Mouse (Mus musculus): ENCODE data around the gene Fra10ac1. TPM values are rescaled to one million over a fixed set of nuclear protein-coding genes. Genes with fewer than 3 reads are reported as not detected.

Fra10ac1 gene
- polyA plus RNA-seq, 1 experiment, result 0.24 TPM

DNA sequence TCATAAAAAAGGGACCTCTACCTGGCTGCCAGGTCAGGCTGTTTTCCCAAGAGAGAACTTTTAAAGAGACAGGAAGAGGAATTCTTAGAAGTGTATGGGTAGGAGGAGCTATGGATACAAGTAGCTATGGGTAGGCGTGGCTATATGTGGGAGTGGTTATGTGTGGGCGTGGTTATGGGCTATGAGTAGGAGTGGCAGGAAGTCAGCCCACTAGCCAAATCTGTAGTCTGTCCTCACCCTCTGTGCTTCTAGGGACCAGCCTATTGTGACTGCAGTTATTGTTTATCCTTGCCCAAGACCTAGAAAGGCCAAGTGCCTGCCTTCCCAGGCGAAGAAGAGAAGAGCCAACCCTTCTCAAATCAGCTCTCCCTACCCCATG, 13.9 kb upstream of the Fra10ac1 start:
- TF ChIP-seq TAL1 (IDR thresholded peaks at IDR 0.05; ENCODE audit: low read length), result no peak
- TF ChIP-seq GATA1 (IDR thresholded peaks at IDR 0.05; ENCODE audit: low read length), result no peak
- H3K4me3 ChIP-seq (replicated peaks), result no peak overlapping the region

DNA sequence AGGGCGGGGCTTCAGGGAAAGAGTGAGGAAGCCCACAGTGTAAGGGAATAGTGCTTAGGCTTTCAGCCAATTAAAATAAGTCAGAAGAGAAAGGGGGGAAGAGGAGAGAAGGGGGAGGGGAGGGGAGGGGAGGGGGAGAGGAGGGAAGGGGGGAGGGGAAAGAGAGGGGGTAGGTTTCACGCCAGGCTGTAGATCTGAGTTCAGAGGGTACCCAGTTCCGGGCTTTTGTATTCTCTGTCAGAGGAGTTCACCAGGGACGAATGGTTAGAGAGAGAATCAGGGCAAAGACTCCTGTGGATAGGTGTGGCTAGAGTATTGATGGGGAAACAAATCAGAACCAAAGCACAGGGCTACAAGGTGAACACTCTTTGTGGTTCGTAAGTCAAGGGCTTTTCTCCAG, 12.6 kb upstream of the Fra10ac1 start:
- TF ChIP-seq GATA1 (IDR thresholded peaks at IDR 0.05; ENCODE audit: low read length) (no peak), TAL1 (IDR thresholded peaks at IDR 0.05; ENCODE audit: low read length) (no peak)
- H3K4me3 ChIP-seq (replicated peaks), result no peak overlapping the region
- H3K36me3 ChIP-seq (ENCODE audit: control insufficient read depth), result no peaks in the 10 kb centered on the region
- H3K27me3 ChIP-seq (ENCODE audit: control insufficient read depth), result no peaks in the 10 kb centered on the region
- H3K4me1 ChIP-seq (ENCODE audit: control insufficient read depth), result no peaks in the 10 kb centered on the region; the same call in 1 of the 2 replicates
- H3K9me3 ChIP-seq (ENCODE audit: control insufficient read depth, low read length), result no peaks in the 10 kb centered on the region

More for the DNA sequence above, 13.9 kb upstream of the Fra10ac1 start:
- H3K36me3 ChIP-seq (ENCODE audit: control insufficient read depth), result no peaks in the 10 kb centered on the region
- H3K27me3 ChIP-seq (ENCODE audit: control insufficient read depth), result no peaks in the 10 kb centered on the region
- no peaks in the 10 kb centered on the region for H3K9me3 ChIP-seq (ENCODE audit: control insufficient read depth, low read length)
- no peaks in the 10 kb centered on the region; the same call in 1 of the 2 replicates for H3K4me1 ChIP-seq (ENCODE audit: control insufficient read depth)

DNA sequence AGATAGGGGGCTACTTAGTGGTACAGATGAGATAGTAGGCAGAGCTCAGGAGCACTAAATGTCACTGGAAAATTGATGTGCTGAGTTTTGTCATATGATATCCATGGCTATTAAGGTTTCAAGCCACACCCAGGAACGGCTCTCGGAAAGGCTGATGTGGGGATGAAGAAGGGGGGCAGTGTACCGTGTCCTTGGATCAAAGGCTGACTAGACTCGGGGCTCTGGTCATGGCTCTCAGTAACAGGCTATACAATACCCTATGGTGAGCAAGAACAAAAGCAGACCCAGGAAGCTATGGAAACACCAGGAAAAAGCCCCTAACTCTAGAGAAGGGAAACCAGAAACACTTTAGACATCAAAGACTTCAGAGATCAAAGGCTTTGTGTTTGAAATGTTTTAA, 8.6 kb upstream of the Fra10ac1 start:
- Histone ChIP-seq H3K27me3 (ENCODE audit: control insufficient read depth) (no peaks in the 10 kb centered on the region), H3K36me3 (ENCODE audit: control insufficient read depth) (no peaks in the 10 kb centered on the region), H3K9me3 (ENCODE audit: control insufficient read depth, low read length) (no peaks in the 10 kb centered on the region; the same call in 1 of the 2 replicates), H3K4me3 (replicated peaks) (no peak overlapping the region), H3K4me1 (ENCODE audit: control insufficient read depth) (no peaks in the 10 kb centered on the region)
- TF ChIP-seq TAL1 (IDR thresholded peaks at IDR 0.05; ENCODE audit: low read length) (no peak), GATA1 (IDR thresholded peaks at IDR 0.05; ENCODE audit: low read length) (no peak)

DNA sequence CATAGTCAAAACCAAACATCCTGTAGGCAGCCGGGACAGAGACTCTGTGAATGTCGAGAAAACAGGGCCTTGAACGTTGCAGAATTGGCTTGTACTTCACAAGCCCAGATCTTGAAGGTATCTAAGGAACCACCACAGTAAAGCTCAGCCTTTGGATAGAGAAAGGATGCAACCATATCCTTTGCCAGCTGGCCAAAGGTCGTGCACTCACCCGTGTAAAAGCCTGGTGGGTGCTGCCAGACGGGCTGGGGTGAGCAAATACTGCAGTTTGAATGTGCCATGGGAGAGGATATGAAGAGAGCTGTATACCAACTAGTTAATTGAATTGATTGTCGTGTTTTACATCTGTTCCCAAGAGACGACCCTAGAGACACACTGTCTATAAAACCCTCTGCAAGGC, 8.1 kb upstream of the Fra10ac1 start:
- Histone ChIP-seq H3K27me3 (ENCODE audit: control insufficient read depth) (no peaks in the 10 kb centered on the region), H3K4me1 (ENCODE audit: control insufficient read depth) (no peaks in the 10 kb centered on the region), H3K36me3 (ENCODE audit: control insufficient read depth) (no peaks in the 10 kb centered on the region), H3K4me3 (replicated peaks) (no peak overlapping the region), H3K9me3 (ENCODE audit: control insufficient read depth, low read length) (no peaks in the 10 kb centered on the region; the same call in 1 of the 2 replicates)
- TF ChIP-seq TAL1 (IDR thresholded peaks at IDR 0.05; ENCODE audit: low read length), result no peak
- no peak for TF ChIP-seq GATA1 (IDR thresholded peaks at IDR 0.05; ENCODE audit: low read length)

DNA sequence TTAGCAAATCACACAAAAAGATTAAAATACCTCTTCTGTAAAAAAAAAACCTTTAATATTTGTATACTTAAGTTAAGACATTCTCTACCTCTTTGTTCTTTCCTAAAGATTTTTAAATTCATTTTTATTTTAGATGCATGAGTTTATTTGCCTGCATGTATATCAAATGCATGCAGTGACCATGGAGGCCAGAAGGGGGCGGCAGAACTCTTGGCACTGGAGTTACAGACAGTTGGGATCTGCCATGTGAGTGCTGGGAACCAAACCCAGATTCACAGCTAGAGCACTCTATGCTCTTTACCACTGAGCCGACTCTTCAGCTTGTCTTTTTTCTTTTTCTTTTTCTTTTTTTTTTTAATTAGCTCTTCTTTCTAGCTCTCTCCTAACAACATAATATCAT, 4.7 kb upstream of the Fra10ac1 start:
- Histone ChIP-seq H3K36me3 (ENCODE audit: control insufficient read depth) (no peaks in the 10 kb centered on the region), H3K4me3 (replicated peaks) (no peak overlapping the region), H3K4me1 (ENCODE audit: control insufficient read depth) (peaks cover 11% of the 10 kb centered on the region), H3K9me3 (ENCODE audit: control insufficient read depth, low read length) (no peaks in the 10 kb centered on the region; the same call in 1 of the 2 replicates), H3K27me3 (ENCODE audit: control insufficient read depth) (no peaks in the 10 kb centered on the region)
- TF ChIP-seq GATA1 (IDR thresholded peaks at IDR 0.05; ENCODE audit: low read length) (no peak), TAL1 (IDR thresholded peaks at IDR 0.05; ENCODE audit: low read length) (no peak)

DNA sequence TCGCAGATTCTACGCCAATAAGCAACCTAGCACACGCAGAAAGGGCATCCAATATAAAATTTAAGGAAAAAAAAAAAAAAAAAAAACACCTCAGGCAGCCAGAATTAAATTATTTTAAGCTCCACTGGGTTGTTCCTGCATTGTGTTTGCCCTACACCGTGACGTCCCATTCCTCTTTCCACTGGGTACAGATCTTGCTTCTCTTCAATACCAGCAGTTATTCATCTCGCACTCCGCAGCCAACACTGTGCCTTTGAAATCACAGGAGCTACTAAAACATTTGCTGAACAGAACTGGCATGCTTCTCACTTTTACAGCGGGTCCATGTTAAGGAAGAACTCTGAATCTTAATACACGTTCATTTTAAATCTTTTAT, 717 bp upstream of the Fra10ac1 start:
- Histone ChIP-seq H3K36me3 (ENCODE audit: control insufficient read depth) (no peaks in the 10 kb centered on the region; the same call in 1 of the 2 replicates), H3K4me1 (ENCODE audit: control insufficient read depth) (peaks cover 20% of the 10 kb centered on the region), H3K4me3 (replicated peaks) (peak overlapping the region; percentile 83), H3K27me3 (ENCODE audit: control insufficient read depth) (no peaks in the 10 kb centered on the region), H3K9me3 (ENCODE audit: control insufficient read depth, low read length) (no peaks in the 10 kb centered on the region; the same call in 1 of the 2 replicates)
- TF ChIP-seq GATA1 (IDR thresholded peaks at IDR 0.05; ENCODE audit: low read length) (no peak), TAL1 (IDR thresholded peaks at IDR 0.05; ENCODE audit: low read length) (no peak)

DNA sequence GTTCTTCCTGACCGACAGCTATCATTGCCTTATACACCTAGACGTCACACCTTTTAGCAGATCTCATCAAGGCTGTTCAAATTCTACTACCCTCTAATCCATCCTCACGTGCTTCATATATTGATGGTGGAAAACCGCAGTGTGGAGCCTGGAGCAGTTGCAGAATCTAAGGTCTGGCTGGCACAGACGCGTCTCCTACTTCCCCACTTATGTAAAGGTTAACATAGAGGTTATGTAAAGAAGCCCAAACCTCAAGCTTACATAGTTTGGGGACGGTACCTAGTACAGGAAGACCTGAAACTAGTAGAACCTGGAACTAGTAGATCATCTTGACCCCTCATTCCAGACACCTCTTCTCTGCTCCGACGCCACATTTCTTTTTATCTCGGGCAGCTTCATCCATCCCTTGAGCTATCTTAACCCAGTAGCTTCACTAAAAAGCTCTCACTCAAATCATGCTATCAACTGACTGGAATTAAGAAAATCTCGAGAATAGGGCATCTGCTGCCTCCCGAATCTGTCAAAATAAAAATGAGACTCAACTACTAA, 526 bp downstream of the Fra10ac1 start:
- Histone ChIP-seq H3K4me1 (ENCODE audit: control insufficient read depth) (peaks cover 20% of the 10 kb centered on the region), H3K9me3 (ENCODE audit: control insufficient read depth, low read length) (no peaks in the 10 kb centered on the region), H3K4me3 (replicated peaks) (peak overlapping the region; percentile 83), H3K36me3 (ENCODE audit: control insufficient read depth) (no peaks in the 10 kb centered on the region; the same call in 1 of the 2 replicates), H3K27me3 (ENCODE audit: control insufficient read depth) (no peaks in the 10 kb centered on the region)
- no peak for TF ChIP-seq TAL1 (IDR thresholded peaks at IDR 0.05; ENCODE audit: low read length)

DNA sequence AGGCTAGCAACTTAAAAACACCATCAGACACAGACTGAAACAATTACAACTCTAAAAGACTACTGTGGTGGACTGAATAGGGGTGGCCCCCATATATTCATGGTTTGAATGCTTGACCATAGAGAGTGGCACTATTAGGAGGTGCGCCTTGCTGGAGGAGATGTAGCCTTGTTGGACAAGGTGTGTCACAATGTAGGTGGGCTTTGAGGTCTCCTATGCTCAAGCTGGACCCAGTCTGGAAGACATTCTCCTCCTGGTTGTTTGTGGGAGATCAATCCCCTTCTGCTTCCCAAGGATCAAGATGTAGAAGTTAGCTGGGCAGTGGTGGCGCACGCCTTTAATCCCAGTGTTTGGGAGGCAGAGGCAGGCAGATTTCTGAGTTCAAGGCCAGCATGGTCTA, 6.3 kb downstream of the Fra10ac1 start:
- H3K4me1 ChIP-seq (ENCODE audit: control insufficient read depth), result 0 out of 2 replicates have a peak, but pooled peaks cover under 1% of the 10 kb centered on the region
- no peaks in the 10 kb centered on the region for H3K9me3 ChIP-seq (ENCODE audit: control insufficient read depth, low read length)
- H3K36me3 ChIP-seq (ENCODE audit: control insufficient read depth), result peaks cover 2% of the 10 kb centered on the region; the same call in 1 of the 2 replicates
- no peaks in the 10 kb centered on the region for H3K27me3 ChIP-seq (ENCODE audit: control insufficient read depth)
- no peak overlapping the region for H3K4me3 ChIP-seq (replicated peaks)
- TF ChIP-seq GATA1 (IDR thresholded peaks at IDR 0.05; ENCODE audit: low read length), result no peak
- no peak for TF ChIP-seq TAL1 (IDR thresholded peaks at IDR 0.05; ENCODE audit: low read length)

DNA sequence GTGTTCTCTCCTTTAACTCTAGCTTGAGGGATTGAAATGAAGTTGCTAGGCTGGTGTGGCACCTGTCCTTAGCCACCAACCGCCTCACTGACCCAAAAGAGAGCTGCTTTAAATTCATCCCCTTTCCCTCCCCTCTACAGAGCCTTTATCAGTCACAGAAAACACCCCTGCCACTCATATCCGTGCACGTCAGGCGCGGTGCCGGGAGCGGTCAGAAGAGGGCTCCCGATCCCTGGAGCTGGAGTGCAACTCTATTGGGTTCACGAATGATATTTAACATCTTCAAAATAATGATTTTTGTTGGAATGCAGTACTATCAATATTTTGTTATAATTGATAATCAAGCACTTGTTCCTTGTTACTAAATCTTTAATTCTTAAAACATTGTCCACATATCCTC, 17.3 kb downstream of the Fra10ac1 start:
- H3K9me3 ChIP-seq (ENCODE audit: control insufficient read depth, low read length), result no peaks in the 10 kb centered on the region
- TF ChIP-seq TAL1 (IDR thresholded peaks at IDR 0.05; ENCODE audit: low read length), result no peak
- no peak for TF ChIP-seq GATA1 (IDR thresholded peaks at IDR 0.05; ENCODE audit: low read length)
- H3K4me3 ChIP-seq (replicated peaks), result no peak overlapping the region
- peaks cover 8% of the 10 kb centered on the region for H3K36me3 ChIP-seq (ENCODE audit: control insufficient read depth)
- H3K4me1 ChIP-seq (ENCODE audit: control insufficient read depth), result no peaks in the 10 kb centered on the region
- H3K27me3 ChIP-seq (ENCODE audit: control insufficient read depth), result no peaks in the 10 kb centered on the region

DNA sequence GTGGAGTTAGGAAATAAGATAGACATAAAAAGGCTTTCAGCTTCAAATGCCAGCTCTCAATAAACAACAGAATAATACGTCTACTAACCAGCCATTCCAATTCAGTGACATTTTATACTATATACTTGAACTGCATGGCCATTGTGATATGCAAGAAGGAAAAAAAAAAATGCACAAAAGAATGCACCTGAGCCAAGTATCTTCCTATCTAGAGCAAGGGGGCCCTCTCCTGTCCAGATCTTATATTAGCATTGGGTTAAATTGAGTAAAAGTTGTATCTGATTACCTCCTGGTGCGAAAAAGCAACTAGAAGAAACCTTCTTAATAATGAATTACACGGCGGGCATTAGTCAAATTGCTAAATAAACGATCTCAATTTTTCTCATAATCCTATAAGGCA, 25.2 kb downstream of the Fra10ac1 start:
- no peaks in the 10 kb centered on the region for H3K27me3 ChIP-seq (ENCODE audit: control insufficient read depth)
- peaks cover 2% of the 10 kb centered on the region; the same call in 1 of the 2 replicates for H3K9me3 ChIP-seq (ENCODE audit: control insufficient read depth, low read length)
- TF ChIP-seq TAL1 (IDR thresholded peaks at IDR 0.05; ENCODE audit: low read length) (no peak), GATA1 (IDR thresholded peaks at IDR 0.05; ENCODE audit: low read length) (no peak)
- H3K4me3 ChIP-seq (replicated peaks), result no peak overlapping the region
- H3K4me1 ChIP-seq (ENCODE audit: control insufficient read depth), result no peaks in the 10 kb centered on the region
- H3K36me3 ChIP-seq (ENCODE audit: control insufficient read depth), result peaks cover 24% of the 10 kb centered on the region

Measured in erythroblast, embryonic 14.5 days (primary cell).